Mouse (Mus musculus): ENCODE measurements around the gene Ifnab. TPM values are rescaled to one million over a fixed set of nuclear protein-coding genes. Genes with fewer than 3 reads are reported as not detected.
A peak's percentile ranks its signal among the peaks of the same experiment; 100 is the strongest.

Ifnab gene
- polyA plus RNA-seq (2015; fragmentation: Nextera tagmentation; extraction: Ambion mirVana), result not detected in 2 replicates

DNA sequence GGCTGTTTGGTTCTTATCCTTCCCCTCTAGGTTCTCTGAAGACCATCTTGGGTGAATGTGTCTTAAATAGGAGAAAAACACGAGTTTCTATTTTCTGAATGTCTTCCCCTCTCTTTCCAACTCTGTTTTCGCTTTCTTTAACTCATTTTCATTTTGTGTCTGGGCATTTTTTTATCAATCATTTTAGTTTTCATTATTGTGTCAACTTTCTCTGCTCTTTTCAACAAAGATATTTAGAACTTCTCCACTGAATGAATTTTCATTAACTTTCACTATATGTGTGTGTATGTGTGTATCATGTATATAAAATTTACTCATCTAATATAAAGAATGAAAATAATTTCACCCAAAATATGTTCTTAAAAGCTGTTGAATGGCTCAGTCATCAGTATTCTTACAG is at the start of gene Ifnab:
Gene Ifnab (minus strand): TSS at position 101 of the 400 bp plus-strand sequence.
- Histone ChIP-seq H3K36me3 (replicated peaks) (no peaks in the 10 kb centered on the region), H3K4me1 (replicated peaks) (no peaks in the 10 kb centered on the region), H3K4me3 (replicated peaks) (no peak within 1 kb of the TSS), H3K27me3 (no peaks in the 10 kb centered on the region; the same call in 1 of the 2 replicates), H3K27ac (replicated peaks) (no peak within 1 kb of the TSS), H3K9ac (no peak within 1 kb of the TSS), H3K9me3 (replicated peaks) (no peaks in the 10 kb centered on the region), H3K4me2 (no peak within 1 kb of the TSS)
- WGBS (ENCODE audit: insufficient replicate concordance), result 43% methylated on average over 2 of the region's 2 CpGs
- ATAC-seq (ENCODE audit: insufficient read depth), result no peak

DNA sequence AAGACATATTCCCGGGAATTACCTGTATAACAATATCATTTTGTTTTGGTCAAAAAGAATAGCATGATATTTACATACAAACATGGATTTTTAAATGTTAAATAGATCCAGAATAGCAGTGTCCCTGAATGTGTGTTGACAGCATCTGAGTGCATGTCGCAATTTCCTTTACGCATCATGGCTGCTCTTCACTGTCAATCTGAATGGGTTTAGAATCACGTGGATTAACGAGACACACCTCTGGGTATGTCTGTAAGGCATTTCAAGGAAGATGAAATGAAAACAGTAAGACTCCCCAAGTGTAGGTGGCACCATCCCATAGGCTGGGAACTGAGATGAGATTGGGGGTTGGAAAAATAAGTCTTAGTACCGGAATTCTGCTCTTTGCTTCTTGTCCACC is 47.9 kb upstream of the Ifnab start:
- H3K27ac ChIP-seq (replicated peaks), result no peak overlapping the region
- no peaks in the 10 kb centered on the region for H3K36me3 ChIP-seq (replicated peaks)
- no peak overlapping the region for H3K4me2 ChIP-seq
- no peak overlapping the region for H3K9ac ChIP-seq
- peaks cover 3% of the 10 kb centered on the region; the same call in 1 of the 2 replicates for H3K27me3 ChIP-seq
- no peak overlapping the region for H3K4me3 ChIP-seq (replicated peaks)
- H3K4me1 ChIP-seq (replicated peaks), result no peaks in the 10 kb centered on the region
- no peak for ATAC-seq (ENCODE audit: insufficient read depth)
- WGBS (ENCODE audit: insufficient replicate concordance), result 63% methylated on average over 6 of the region's 6 CpGs
- no peaks in the 10 kb centered on the region for H3K9me3 ChIP-seq (replicated peaks)

DNA sequence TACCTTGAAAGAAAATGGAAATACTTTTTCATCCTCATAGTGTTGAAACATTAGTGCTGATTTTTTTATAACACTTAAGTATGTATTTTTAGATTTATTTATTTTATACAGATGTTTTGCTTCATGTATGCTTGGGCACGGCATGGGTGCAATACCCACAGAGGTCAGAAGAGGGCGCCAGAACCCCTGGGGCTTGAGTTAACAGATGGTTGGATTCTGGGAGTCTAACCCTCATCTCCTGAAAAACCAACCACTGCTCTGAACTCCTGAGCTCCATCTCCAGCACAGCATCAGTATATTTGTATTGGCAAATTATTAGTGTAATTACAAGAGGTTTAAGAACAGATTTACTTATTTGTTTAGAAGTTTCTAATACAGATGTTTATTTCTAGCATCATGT is 47.3 kb upstream of the Ifnab start:
- H3K4me3 ChIP-seq (replicated peaks), result no peak overlapping the region
- no peaks in the 10 kb centered on the region for H3K9me3 ChIP-seq (replicated peaks)
- H3K27ac ChIP-seq (replicated peaks), result no peak overlapping the region
- H3K4me2 ChIP-seq, result no peak overlapping the region
- H3K36me3 ChIP-seq (replicated peaks), result no peaks in the 10 kb centered on the region
- H3K9ac ChIP-seq, result no peak overlapping the region
- ATAC-seq (ENCODE audit: insufficient read depth), result no peak
- H3K4me1 ChIP-seq (replicated peaks), result no peaks in the 10 kb centered on the region
- peaks cover 3% of the 10 kb centered on the region; the same call in 1 of the 2 replicates for H3K27me3 ChIP-seq
- WGBS (ENCODE audit: insufficient replicate concordance), result 0% methylated on average over 2 of the region's 2 CpGs

DNA sequence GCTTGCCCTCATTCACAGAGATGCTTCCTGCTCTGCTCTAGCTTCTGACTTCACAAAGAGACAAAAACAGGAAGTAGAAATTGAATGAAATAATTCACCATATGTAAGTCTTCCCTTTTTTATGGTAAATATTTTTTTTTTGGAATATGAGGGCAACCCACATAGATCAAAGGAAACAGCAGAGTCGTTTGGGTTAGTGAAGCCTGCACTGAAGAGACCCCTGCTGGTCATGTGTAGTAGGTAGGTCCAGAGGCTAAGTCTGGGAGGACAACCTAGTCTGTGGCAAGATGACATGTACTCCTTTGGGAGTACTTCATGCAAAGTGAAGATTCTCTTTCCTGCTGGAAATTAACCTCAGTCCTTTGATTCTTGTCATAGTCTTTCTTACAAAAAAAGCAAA is 36.2 kb upstream of the Ifnab start:
- 0% methylated on average over 1 of the region's 1 CpGs for WGBS (ENCODE audit: insufficient replicate concordance)
- Histone ChIP-seq H3K36me3 (replicated peaks) (no peaks in the 10 kb centered on the region), H3K27me3 (0 out of 2 replicates have a peak, but pooled peaks cover 2% of the 10 kb centered on the region), H3K9me3 (replicated peaks) (no peaks in the 10 kb centered on the region), H3K27ac (replicated peaks) (no peak overlapping the region), H3K4me2 (no peak overlapping the region), H3K4me3 (replicated peaks) (no peak overlapping the region), H3K4me1 (replicated peaks) (peaks cover 5% of the 10 kb centered on the region; the same call in 1 of the 2 replicates), H3K9ac (no peak overlapping the region)
- ATAC-seq (ENCODE audit: insufficient read depth), result no peak

DNA sequence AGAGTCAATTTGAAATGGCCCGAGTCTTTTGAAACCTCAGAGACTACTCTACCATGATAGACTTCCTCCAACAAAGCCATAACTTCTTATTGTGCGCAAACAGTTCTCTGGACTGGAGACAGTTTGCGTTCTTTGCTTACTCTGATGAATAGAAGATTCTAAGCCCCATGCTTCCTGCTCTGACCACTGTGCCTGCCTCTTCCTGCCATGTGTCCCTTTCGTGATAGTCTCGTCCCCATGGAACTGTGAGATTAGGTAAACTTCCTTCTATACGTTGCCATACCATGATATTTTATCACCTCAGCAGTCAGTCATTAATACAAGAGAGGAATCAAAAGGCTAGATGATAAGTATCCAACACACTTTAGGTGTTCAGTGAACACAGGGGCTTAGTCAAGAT is 35.6 kb upstream of the Ifnab start:
- Histone ChIP-seq H3K27me3 (0 out of 2 replicates have a peak, but pooled peaks cover 2% of the 10 kb centered on the region), H3K9ac (no peak overlapping the region), H3K4me2 (no peak overlapping the region; the same call in 1 of the 2 replicates), H3K4me1 (replicated peaks) (peaks cover 5% of the 10 kb centered on the region; the same call in 1 of the 2 replicates), H3K9me3 (replicated peaks) (no peaks in the 10 kb centered on the region), H3K36me3 (replicated peaks) (no peaks in the 10 kb centered on the region), H3K27ac (replicated peaks) (no peak overlapping the region), H3K4me3 (replicated peaks) (no peak overlapping the region)
- no peak for ATAC-seq (ENCODE audit: insufficient read depth)
- 16% methylated on average over 6 of the region's 6 CpGs for WGBS (ENCODE audit: insufficient replicate concordance)

DNA sequence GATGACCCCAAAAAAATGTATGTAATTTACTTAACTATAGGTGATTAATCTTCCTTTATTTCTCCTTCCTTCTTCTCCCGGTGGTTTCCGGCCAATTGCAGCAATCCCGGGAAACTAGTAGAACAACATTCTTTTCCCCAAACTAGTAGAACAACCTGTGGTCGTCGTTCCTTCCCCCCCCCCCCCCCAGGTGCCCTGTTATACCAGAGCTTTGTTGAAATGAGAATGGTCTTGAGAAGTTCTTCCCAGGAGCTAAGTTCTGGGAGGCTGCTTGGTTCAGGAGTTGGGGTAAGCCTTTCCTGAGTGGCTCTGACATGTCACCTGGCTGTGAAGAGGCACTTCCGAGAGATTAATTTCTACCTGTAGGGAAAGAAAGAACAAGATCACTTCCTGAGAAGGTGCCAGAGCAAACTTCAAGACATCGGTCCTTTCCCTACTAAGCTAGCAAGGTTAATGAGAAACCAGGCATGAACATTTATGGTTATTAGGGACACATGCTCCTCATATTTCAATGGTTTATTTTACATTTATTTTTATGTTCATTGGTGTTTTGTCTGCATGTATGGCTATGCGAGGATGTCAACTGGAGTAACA is 32.4 kb upstream of the Ifnab start:
- H3K36me3 ChIP-seq (replicated peaks), result peaks cover 13% of the 10 kb centered on the region
- 0 out of 2 replicates have a peak, but pooled peaks cover 2% of the 10 kb centered on the region for H3K27me3 ChIP-seq
- no peak overlapping the region for H3K4me3 ChIP-seq (replicated peaks)
- WGBS (ENCODE audit: insufficient replicate concordance), result 56% methylated on average over 8 of the region's 8 CpGs
- H3K4me2 ChIP-seq, result no peak overlapping the region
- no peaks in the 10 kb centered on the region for H3K9me3 ChIP-seq (replicated peaks)
- peaks cover 29% of the 10 kb centered on the region for H3K4me1 ChIP-seq (replicated peaks)
- H3K27ac ChIP-seq (replicated peaks), result no peak overlapping the region
- no peak overlapping the region for H3K9ac ChIP-seq
- ATAC-seq (ENCODE audit: insufficient read depth), result no peak

DNA sequence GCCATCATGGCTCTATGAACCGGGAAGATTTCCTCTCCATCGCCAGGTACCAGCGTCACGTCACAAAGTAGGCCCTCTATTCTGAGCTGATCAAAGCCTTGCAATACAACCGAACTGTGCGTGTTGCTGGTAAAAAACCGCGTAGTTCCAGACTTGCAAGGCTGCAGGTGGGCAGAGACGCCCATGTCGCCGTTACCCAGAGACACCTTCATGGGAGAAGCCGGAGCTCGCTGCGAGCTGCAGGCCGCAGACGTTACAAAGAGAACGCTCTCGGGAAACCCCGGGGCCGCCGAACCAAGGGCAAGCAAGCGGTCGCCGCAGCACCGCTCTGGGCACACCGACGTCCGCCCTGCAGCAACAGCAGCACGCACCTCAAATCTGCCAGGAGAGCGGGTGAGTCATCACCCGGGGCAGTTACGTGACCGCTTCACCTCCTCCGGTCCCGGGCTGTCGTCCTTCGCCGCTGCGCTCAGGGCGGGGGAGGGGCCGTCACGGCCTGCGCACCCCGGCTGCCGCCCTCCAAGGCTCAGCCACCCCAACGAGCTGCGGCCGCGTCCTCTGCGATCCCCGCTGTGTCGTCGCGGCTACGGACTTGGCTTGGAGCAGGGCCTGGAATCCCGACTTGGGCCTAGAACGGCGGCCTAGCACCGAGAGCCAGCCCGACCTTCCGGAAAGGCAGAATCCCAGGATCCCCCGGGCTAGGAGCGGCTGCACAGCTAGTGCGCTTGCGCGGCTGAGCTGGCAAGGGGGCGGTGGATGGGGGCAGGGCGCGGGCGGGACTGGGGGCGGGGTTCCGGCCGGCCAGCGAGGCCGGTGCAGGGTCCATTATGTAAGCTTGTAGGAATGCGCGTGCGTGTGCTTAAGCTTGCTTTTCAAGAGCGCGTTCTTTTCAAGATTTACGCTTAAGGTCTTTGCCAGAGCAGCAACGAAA is 30.9 kb upstream of the Ifnab start, which contains the start of the genes Gm26566 and Klhl9:
Gene Gm26566 (plus strand): TSS at position 15 of the 931 bp plus-strand sequence.
Gene Klhl9 (minus strand): TSS at position 675 of the 931 bp plus-strand sequence.
- WGBS (ENCODE audit: insufficient replicate concordance), result under 1% methylated on average over 82 of the region's 82 CpGs
- Histone ChIP-seq H3K4me1 (replicated peaks) (peaks cover 33% of the 10 kb centered on the region), H3K36me3 (replicated peaks) (peaks cover 17% of the 10 kb centered on the region), H3K9me3 (replicated peaks) (no peaks in the 10 kb centered on the region), H3K4me3 (replicated peaks) (peak within 1 kb of the TSS; percentile 92), H3K27ac (replicated peaks) (peak within 1 kb of the TSS; percentile 93), H3K27me3 (no peaks in the 10 kb centered on the region), H3K4me2 (peak within 1 kb of the TSS; percentile 82), H3K9ac (peak within 1 kb of the TSS; percentile 92)
- ATAC-seq (ENCODE audit: insufficient read depth), result peak; percentile 96

DNA sequence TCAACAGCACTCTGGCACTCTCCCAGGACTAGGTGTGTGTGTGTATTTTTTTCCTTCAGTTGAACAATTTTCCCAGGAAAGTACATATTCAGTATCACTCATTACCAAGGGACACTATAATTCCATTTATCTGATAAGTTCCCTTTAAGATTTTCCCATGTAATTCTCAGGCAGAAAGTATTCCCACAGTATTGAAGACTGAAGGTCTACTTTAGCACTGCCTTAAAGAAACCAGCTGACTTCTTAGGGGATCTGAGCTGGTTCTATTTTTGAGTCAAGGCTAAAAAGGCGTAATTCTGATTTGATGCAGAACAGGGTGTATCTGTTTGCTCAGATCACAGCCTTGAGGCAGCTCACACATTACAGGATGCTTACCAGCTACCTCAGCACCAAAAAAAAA is 27.6 kb upstream of the Ifnab start:
- no peak for ATAC-seq (ENCODE audit: insufficient read depth)
- Histone ChIP-seq H3K4me3 (replicated peaks) (peak overlapping the region; percentile 7), H3K27ac (replicated peaks) (no peak overlapping the region), H3K4me1 (replicated peaks) (peaks cover 29% of the 10 kb centered on the region), H3K36me3 (replicated peaks) (peaks cover 32% of the 10 kb centered on the region), H3K27me3 (no peaks in the 10 kb centered on the region), H3K4me2 (peak overlapping the region; percentile 52), H3K9ac (no peak overlapping the region), H3K9me3 (replicated peaks) (no peaks in the 10 kb centered on the region)
- 51% methylated on average over 1 of the region's 1 CpGs for WGBS (ENCODE audit: insufficient replicate concordance)

DNA sequence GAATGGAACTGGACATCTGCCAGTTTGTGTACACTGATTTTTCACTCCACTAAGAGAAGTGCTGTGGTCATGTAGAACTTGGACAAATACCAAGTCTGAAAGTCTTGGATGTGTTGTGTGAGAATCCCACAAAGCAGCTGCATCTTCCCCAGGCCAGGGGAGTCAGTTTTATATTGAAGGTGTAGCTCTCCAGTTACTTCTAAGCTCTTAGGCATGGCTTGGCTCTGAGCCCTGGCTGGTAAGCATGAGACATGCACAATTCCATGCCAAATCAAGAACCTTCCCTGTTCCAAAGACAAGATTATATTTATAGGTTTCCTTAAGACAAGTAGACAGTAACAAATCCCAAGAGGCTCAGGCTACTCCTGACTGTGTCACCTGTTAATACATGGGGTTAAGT is 23.9 kb upstream of the Ifnab start:
- H3K9ac ChIP-seq, result no peak overlapping the region
- no peak for ATAC-seq (ENCODE audit: insufficient read depth)
- H3K4me1 ChIP-seq (replicated peaks), result peaks cover 12% of the 10 kb centered on the region
- no peaks in the 10 kb centered on the region for H3K9me3 ChIP-seq (replicated peaks)
- H3K36me3 ChIP-seq (replicated peaks), result peaks cover 24% of the 10 kb centered on the region
- no peak overlapping the region for H3K4me3 ChIP-seq (replicated peaks)
- H3K4me2 ChIP-seq, result no peak overlapping the region
- H3K27me3 ChIP-seq, result no peaks in the 10 kb centered on the region
- no peak overlapping the region for H3K27ac ChIP-seq (replicated peaks)

DNA sequence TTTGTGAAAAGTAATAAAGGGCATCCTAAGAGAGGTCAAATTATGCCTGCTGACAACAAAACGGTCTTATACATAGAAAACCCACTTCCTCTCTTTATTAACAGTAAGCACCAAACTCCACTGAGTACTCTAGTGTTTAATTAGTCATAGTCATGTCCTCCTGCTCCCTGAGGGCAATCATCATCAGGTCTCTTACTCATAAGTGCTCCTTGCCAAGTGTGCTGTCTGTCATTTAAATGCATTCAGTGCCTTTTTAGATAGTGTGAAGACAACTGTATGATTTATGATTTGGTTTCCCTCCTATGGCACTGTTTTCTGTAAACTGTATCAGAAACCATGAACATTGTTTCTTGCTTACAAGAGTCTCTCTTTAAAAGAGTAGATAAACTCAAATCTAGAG is 23.1 kb upstream of the Ifnab start:
- Histone ChIP-seq H3K9ac (no peak overlapping the region), H3K4me3 (replicated peaks) (no peak overlapping the region), H3K27me3 (no peaks in the 10 kb centered on the region), H3K4me2 (no peak overlapping the region), H3K27ac (replicated peaks) (no peak overlapping the region), H3K4me1 (replicated peaks) (peaks cover 10% of the 10 kb centered on the region), H3K9me3 (replicated peaks) (no peaks in the 10 kb centered on the region), H3K36me3 (replicated peaks) (peaks cover 23% of the 10 kb centered on the region; the same call in 1 of the 2 replicates)
- ATAC-seq (ENCODE audit: insufficient read depth), result no peak
- WGBS (ENCODE audit: insufficient replicate concordance), result 39% methylated on average over 1 of the region's 1 CpGs

DNA sequence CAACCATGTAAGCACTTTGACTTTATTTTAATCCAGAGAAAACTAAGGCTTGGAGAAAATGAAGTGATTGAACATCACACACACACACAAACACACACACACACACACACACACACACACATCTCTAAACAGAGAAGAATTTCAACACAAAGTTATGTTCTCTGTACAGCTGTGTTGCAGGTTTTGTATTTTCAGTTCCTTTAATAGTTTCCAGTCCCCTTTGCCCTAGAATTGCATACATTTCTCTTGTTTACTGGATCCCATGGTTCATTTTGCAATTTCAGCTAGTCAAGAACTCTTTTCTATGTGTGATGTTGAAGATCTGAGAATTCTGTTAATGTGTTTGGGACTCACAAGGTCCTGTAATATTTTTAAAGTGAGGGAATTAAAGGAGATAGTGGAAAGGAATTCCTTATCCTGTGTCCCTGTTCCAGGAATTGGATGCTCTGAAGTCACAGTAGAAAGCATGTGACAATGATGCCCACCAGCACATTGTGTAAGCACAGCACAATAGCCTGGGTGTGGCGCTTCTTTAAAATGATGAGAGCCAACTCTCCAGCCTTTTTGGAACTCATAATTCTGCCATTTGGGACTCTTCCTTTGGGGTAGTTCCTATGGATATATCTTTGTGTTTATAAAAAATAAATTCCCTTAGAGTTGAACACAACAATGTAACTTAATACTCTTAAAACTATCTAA is 16.1 kb upstream of the Ifnab start:
- no peak overlapping the region for H3K4me2 ChIP-seq
- H3K9ac ChIP-seq, result no peak overlapping the region
- no peak overlapping the region for H3K4me3 ChIP-seq (replicated peaks)
- no peaks in the 10 kb centered on the region for H3K9me3 ChIP-seq (replicated peaks)
- 86% methylated on average over 1 of the region's 1 CpGs for WGBS (ENCODE audit: insufficient replicate concordance)
- H3K4me1 ChIP-seq (replicated peaks), result no peaks in the 10 kb centered on the region
- ATAC-seq (ENCODE audit: insufficient read depth), result no peak
- no peak overlapping the region for H3K27ac ChIP-seq (replicated peaks)
- H3K27me3 ChIP-seq, result no peaks in the 10 kb centered on the region
- no peaks in the 10 kb centered on the region for H3K36me3 ChIP-seq (replicated peaks)
